Mouse (Mus musculus) lung, adult 2 months (tissue): ENCODE measurements around the gene Snta1.

ENCODE experiments used
- CTCF ChIP-seq: fragments of 200-500 bp; IDR thresholded peaks from 2 replicates; pipeline ENCODE4 v1.5.1; 2011; ENCODE audit warnings: mild to moderate bottlenecking, low read length, control low read depth; ENCODE audit not compliant: insufficient read depth
- POLR2A ChIP-seq: fragments of 200-500 bp; IDR thresholded peaks from 2 replicates; pipeline ENCODE4 v1.6.1; 2011; ENCODE audit warnings: low read depth, mild to moderate bottlenecking, control low read depth, low read length, borderline replicate concordance; ENCODE audit errors: extremely low read depth

DNA sequence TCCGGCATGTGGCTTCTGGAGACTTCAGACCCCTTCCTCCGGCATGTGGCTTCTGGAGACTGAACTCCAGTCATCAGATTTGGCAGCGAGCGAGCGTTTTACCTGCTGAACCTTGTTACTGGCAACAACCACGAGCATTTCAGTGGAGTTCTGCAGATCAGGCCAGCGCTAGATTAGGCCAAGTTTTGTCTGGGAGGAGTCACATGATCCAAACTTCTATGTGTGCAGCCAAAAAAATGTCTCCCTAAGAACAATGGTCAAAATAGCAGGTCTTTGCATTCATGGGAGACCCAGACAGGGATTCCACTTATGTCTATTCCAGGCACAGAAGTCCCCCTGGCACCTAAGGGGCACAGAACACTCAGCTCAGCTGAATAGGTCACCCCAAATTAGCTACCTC lies 9.6 kb downstream of the Snta1 start:
- TF ChIP-seq POLR2A (no peak), CTCF (no peak)
